Mouse (Mus musculus) subcutaneous adipose tissue, adult 2 months (tissue): ENCODE data around the gene Idua. TPM values are rescaled to one million over a fixed set of nuclear protein-coding genes. Genes with fewer than 3 reads are reported as not detected.

Experiments used
- polyA plus RNA-seq: library from polyadenylated mRNA; depleted of rRNA; stranded (reverse); fragments of >200 nt; gene quantifications from 2 replicates; pipeline ENCODE4 v1.2.3, GENCODE M21; 2012; ENCODE audit warnings: low replicate concordance; rRNA removed

Idua gene
- 25.0 and 37.4 TPM in 2 replicates for polyA plus RNA-seq

GRCm38 (mm10) chr5:108659698-108660631 lies at the start of gene Idua:
Gene Idua, plus strand, starts transcription at chr5:108660331.

GRCm38 (mm10) chr5:108629634-108630483 lies 30.3 kb upstream of the Idua start, which contains the start of the genes Gak and Tmem175:
Gene Gak, minus strand, starts transcription at chr5:108629755.
Gene Tmem175, plus strand, starts transcription at chr5:108629770.

GRCm38 (mm10) chr5:108668977-108669936 lies 9.1 kb downstream of the Idua start, which contains the start of gene Dgkq:
Gene Dgkq, minus strand, starts transcription at chr5:108669672.

GRCm38 (mm10) chr5:108675251-108675816 lies 15.2 kb downstream of the Idua start, which contains the start of gene Slc26a1:
Gene Slc26a1, minus strand, starts transcription at chr5:108675569.

GRCm38 (mm10) chr5:108692271-108692670 lies 32.1 kb downstream of the Idua start, which contains the start of gene Fgfrl1:
Gene Fgfrl1, plus strand, starts transcription at chr5:108692382.

Other genes with a start within 250 kb of the Idua start
- gene Atp5k, start 225.9 kb upstream of the Idua start, polyA plus RNA-seq, result 54.7 and 110 TPM in 2 replicates
- gene Mfsd7a, start 211.4 kb upstream of the Idua start, polyA plus RNA-seq, result 10.9 and 26.9 TPM in 2 replicates
- gene Pcgf3, start 199.1 kb upstream of the Idua start, polyA plus RNA-seq, result 7.9 and 13.6 TPM in 2 replicates
- gene Cplx1, start 110.3 kb upstream of the Idua start, polyA plus RNA-seq, result 0.21 TPM in 1 of 2 replicates, not detected in the other
- gene Gak, start 30.6 kb upstream of the Idua start, polyA plus RNA-seq, result 70.0 and 83.4 TPM in 2 replicates
- 65.1 and 66.8 TPM in 2 replicates for gene Tmem175, start 30.6 kb upstream of the Idua start, polyA plus RNA-seq
- gene Dgkq, start 9.3 kb downstream of the Idua start, polyA plus RNA-seq, result 22.3 and 38.1 TPM in 2 replicates
- gene Slc26a1, start 15.2 kb downstream of the Idua start, polyA plus RNA-seq, result 0.11 and 1.1 TPM in 2 replicates
- 177 and 427 TPM in 2 replicates for gene Fgfrl1, start 32.1 kb downstream of the Idua start, polyA plus RNA-seq
- not detected in 2 replicates for gene Rnf212, start 114.7 kb downstream of the Idua start, polyA plus RNA-seq
- gene Tmed11, start 135.0 kb downstream of the Idua start, polyA plus RNA-seq, result not detected in 2 replicates
- not detected in 2 replicates for gene Vmn2r8, start 148.5 kb downstream of the Idua start, polyA plus RNA-seq
- gene Vmn2r9, start 192.3 kb downstream of the Idua start, polyA plus RNA-seq, result not detected in 2 replicates